Mouse (Mus musculus) layer of hippocampus, postnatal 25 days (tissue): ENCODE measurements around the gene Hpse2. TPM values are rescaled to one million over a fixed set of nuclear protein-coding genes. Genes with fewer than 3 reads are reported as not detected.

Experiments used
- DNase-seq, 2 experiments: peaks; one replicate each; pipeline ENCODE4 v3.0.0; 2022; ENCODE audit warnings: mixed read lengths in 2 of 2, low spot score in 1 of 2; ENCODE audit errors: extremely low spot score in 1 of 2
- total RNA-seq, 2 experiments: library from RNA; stranded (reverse); gene quantifications; 2 replicates each; pipeline ENCODE4 v1.2.3; 2021

Hpse2 gene
- total RNA-seq, 2 experiments from 2014 or later: 0.25 to 0.28 TPM

DNA sequence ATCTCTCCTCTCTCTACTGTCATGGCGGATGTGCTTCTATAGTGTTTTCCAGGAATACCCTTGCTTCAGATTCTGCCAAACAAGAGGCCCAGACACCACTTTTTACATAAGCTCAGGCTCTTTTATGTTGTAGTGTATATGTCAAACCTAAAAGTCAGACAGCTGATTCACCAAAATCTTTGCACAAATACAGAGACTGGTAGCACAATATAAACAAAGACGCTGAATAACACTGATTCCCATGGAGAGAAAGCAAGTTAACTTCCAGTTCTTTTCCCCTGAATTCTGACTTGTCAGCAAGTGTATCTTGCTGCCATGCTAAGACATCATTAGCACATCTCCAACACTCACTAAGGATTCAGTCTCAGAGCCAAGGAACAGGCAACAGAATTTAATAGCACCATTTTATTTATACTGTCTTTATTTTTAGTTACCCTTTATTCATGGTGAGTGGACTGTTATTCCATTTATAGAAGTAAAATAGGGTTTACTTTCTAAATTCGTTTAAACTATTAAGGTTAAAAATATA is 212.7 kb downstream of the Hpse2 start:
- no peak for DNase-seq

- DNase-seq: no peak
Measured at GRCm38 (mm10) chr19:43174812-43175211, 213.3 kb downstream of the Hpse2 start.

GRCm38 (mm10) chr19:43156085-43156484 is 232.1 kb downstream of the Hpse2 start:
- DNase-seq: no peak

- DNase-seq: no peak
Measured at GRCm38 (mm10) chr19:43155582-43155981, 232.6 kb downstream of the Hpse2 start.

- no peak for DNase-seq
Measured at GRCm38 (mm10) chr19:43147901-43148300, 240.3 kb downstream of the Hpse2 start.

DNA sequence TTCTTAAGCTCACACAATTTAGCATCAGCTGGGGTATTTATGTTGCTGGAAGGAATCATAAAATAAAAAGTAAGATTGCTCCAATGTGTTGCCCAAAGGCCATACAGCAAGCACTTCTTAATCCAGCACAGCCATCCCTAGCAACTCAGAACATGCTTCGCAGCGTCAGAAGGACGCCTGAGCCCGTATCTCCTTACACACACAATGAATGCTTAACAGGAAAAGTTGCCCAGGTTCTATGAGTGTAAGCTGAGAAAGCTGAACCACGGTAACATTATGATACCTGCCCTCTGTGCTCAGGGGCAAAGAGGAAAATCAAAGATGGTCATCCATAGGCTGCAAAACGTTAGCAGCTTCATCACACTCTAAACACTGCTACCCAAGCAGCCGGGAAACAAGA is 241.3 kb downstream of the Hpse2 start:
- no peak for DNase-seq

DNA sequence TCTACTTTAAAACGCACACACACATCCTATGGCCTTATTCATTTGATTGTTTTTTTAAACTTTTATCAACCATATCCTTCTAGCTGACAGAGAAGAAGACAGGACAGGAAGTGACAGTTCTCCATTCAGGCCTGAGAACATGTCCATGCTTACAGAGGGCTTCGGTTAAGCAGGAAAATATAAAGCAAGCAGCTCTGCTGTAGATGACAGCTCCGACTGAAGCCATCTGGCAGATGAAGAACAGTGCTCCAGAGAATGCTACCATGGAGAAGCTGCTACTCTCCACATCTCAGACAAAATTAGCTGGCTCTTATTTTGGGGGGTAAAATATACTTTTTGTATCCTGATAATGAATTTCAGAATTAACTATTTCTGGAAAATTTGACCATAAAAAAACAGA is 246.5 kb downstream of the Hpse2 start:
- DNase-seq: no peak

DNA sequence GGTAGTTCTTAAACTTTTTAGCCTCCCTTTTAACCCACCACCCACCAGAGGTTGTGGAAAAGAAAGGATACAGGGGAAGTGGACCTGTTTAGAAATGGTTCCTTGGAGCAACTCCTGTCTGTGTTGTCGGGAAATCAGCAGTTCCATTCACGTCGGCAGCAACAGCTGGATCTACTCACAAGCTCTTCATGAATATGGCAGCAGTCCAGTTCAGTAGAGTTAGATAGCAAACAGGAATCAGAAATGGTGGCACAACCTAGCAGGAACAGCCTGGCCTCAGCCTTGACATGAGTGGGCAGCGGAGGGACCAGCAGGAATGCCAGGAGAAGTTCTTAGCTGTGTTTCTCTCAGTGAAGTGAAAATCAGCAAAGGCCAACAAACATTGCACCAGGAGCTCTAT is 278.4 kb downstream of the Hpse2 start:
- no peak for DNase-seq

- no peak for DNase-seq
Measured at GRCm38 (mm10) chr19:43096915-43097314, 291.2 kb downstream of the Hpse2 start.

GRCm38 (mm10) chr19:43087216-43087615 is 300.9 kb downstream of the Hpse2 start:
- no peak for DNase-seq

- no peak for DNase-seq
Measured at GRCm38 (mm10) chr19:43064155-43064554, 324.0 kb downstream of the Hpse2 start.

- DNase-seq: no peak
Measured at GRCm38 (mm10) chr19:43044506-43044905, 343.6 kb downstream of the Hpse2 start.

- DNase-seq: no peak
Measured at GRCm38 (mm10) chr19:43042721-43043120, 345.4 kb downstream of the Hpse2 start.

GRCm38 (mm10) chr19:43042211-43042610 is 345.9 kb downstream of the Hpse2 start:
- DNase-seq: no peak

DNA sequence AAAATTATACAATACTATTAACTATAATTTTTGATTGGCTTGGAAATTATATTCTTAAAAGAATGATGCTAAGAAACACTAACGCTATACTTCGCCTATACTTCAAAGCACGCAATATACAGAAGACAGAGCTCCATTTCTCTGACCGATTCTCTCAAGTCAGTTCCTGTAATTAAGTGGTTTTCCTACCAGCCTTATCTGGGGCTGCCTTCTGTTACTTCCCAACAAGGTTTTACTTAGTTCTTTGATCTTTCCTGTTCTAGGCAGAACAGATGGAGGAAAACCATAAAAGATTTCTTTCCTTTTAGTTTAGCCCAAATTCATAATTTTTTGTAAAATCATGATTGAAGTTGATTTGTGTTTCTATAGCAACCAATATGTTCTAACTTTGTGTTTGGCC is 351.8 kb downstream of the Hpse2 start:
- DNase-seq: no peak

- DNase-seq: peak; percentile 26 to 63
Measured at GRCm38 (mm10) chr19:43027305-43027704, 360.9 kb downstream of the Hpse2 start.

- no peak for DNase-seq
Measured at GRCm38 (mm10) chr19:43022611-43023173, 365.5 kb downstream of the Hpse2 start.

DNA sequence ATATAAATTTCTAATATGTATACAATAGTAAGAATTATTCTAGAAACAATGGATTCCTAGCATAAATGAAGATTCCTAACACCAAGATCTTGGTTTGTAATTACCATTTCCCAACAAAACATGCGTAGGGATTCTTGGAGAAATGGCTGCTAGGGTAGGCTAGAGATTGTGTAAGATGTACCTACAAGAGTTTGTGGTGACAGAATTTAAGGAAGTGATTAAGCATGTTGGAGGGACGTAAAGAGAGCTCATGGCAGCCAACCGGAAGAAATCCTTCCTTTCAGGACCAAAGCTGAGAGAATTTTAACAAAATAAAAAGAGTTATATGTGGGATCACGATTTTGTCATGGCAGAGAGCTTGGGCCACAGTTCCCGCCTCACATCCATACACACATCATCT is 369.4 kb downstream of the Hpse2 start:
- DNase-seq: no peak

- DNase-seq: no peak
Measured at GRCm38 (mm10) chr19:42996406-42996805, 391.7 kb downstream of the Hpse2 start.

- no peak for DNase-seq
Measured at GRCm38 (mm10) chr19:42988833-42989232, 399.3 kb downstream of the Hpse2 start.

GRCm38 (mm10) chr19:42986315-42986701 is 401.8 kb downstream of the Hpse2 start:
- DNase-seq: no peak

GRCm38 (mm10) chr19:42985372-42986314 is 402.5 kb downstream of the Hpse2 start:
- DNase-seq: no peak
